Mouse (Mus musculus): ENCODE measurements around the gene 4933415A04Rik. TPM values are rescaled to one million over a fixed set of nuclear protein-coding genes. Genes with fewer than 3 reads are reported as not detected.

The 4933415A04Rik gene
- polyA plus RNA-seq, 1 experiment from 2014 or later, result 8.5 TPM

GRCm38 (mm10) chr11:43610662-43611033 is 23.8 kb downstream of the 4933415A04Rik start:
- no peak overlapping the region for H3K27ac ChIP-seq (ENCODE audit: low read depth, low read length)
- DNase-seq (ENCODE audit: low spot score) (no peak), ATAC-seq (replicated peaks; ENCODE audit: low FRiP score) (no peak)
- no peaks in the 10 kb centered on the region for H3K36me3 ChIP-seq (ENCODE audit: control insufficient read depth, insufficient read depth, low read length)
- no peak overlapping the region for H3K4me3 ChIP-seq (ENCODE audit: low read depth, low read length)
- no peak overlapping the region for H3K4me2 ChIP-seq (ENCODE audit: low read depth, low read length, severe bottlenecking)
- H3K9me3 ChIP-seq (ENCODE audit: control insufficient read depth, low read length), result no peaks in the 10 kb centered on the region
- peaks cover 6% of the 10 kb centered on the region; the same call in 1 of the 2 replicates for H3K4me1 ChIP-seq (replicated peaks; ENCODE audit: control insufficient read depth, insufficient read depth, low read length)
- H3K27me3 ChIP-seq (ENCODE audit: control insufficient read depth, insufficient read depth, low read length), result no peaks in the 10 kb centered on the region
- no peak overlapping the region for H3K9ac ChIP-seq (ENCODE audit: low read length)
- 76% methylated on average over 5 of the region's 5 CpGs for WGBS

- 0 out of 2 replicates have a peak overlapping the region, but pooled peaks have one; percentile 42 for H3K27ac ChIP-seq (ENCODE audit: low read depth, low read length)
- no peaks in the 10 kb centered on the region for H3K9me3 ChIP-seq (ENCODE audit: control insufficient read depth, low read length)
- peaks cover 6% of the 10 kb centered on the region; the same call in 1 of the 2 replicates for H3K4me1 ChIP-seq (replicated peaks; ENCODE audit: control insufficient read depth, insufficient read depth, low read length)
- peak overlapping the region; percentile 52 for H3K9ac ChIP-seq (ENCODE audit: low read length)
- no peak overlapping the region for H3K4me2 ChIP-seq (ENCODE audit: low read depth, low read length, severe bottlenecking)
- ATAC-seq (replicated peaks; ENCODE audit: low FRiP score) (peak; percentile 90), DNase-seq (ENCODE audit: low spot score) (peak; percentile 94)
- no peaks in the 10 kb centered on the region for H3K36me3 ChIP-seq (ENCODE audit: control insufficient read depth, insufficient read depth, low read length)
- H3K4me3 ChIP-seq (ENCODE audit: low read depth, low read length), result no peak overlapping the region
- H3K27me3 ChIP-seq (ENCODE audit: control insufficient read depth, insufficient read depth, low read length), result no peaks in the 10 kb centered on the region
- 29% methylated on average over 12 of the region's 12 CpGs for WGBS
These were observed 26.1 kb downstream of the 4933415A04Rik start for GRCm38 (mm10) chr11:43612834-43613488.

GRCm38 (mm10) chr11:43617924-43618323 is 31.1 kb downstream of the 4933415A04Rik start:
- Histone ChIP-seq H3K9me3 (ENCODE audit: control insufficient read depth, low read length) (no peaks in the 10 kb centered on the region), H3K4me1 (replicated peaks; ENCODE audit: control insufficient read depth, insufficient read depth, low read length) (peaks cover 3% of the 10 kb centered on the region; the same call in 1 of the 2 replicates), H3K9ac (ENCODE audit: low read length) (no peak overlapping the region), H3K27ac (ENCODE audit: low read depth, low read length) (no peak overlapping the region), H3K4me3 (ENCODE audit: low read depth, low read length) (no peak overlapping the region), H3K36me3 (ENCODE audit: control insufficient read depth, insufficient read depth, low read length) (no peaks in the 10 kb centered on the region), H3K27me3 (ENCODE audit: control insufficient read depth, insufficient read depth, low read length) (no peaks in the 10 kb centered on the region), H3K4me2 (ENCODE audit: low read depth, low read length, severe bottlenecking) (no peak overlapping the region)
- DNase-seq (ENCODE audit: low spot score) (no peak), ATAC-seq (replicated peaks; ENCODE audit: low FRiP score) (no peak)
- WGBS, result 53% methylated on average over 5 of the region's 5 CpGs

- H3K36me3 ChIP-seq (ENCODE audit: control insufficient read depth, insufficient read depth, low read length), result no peaks in the 10 kb centered on the region
- H3K27ac ChIP-seq (ENCODE audit: low read depth, low read length), result no peak overlapping the region
- 0 out of 2 replicates have a peak, but pooled peaks cover 2% of the 10 kb centered on the region for H3K4me1 ChIP-seq (replicated peaks; ENCODE audit: control insufficient read depth, insufficient read depth, low read length)
- ATAC-seq (replicated peaks; ENCODE audit: low FRiP score), result no peak
- no peak for DNase-seq (ENCODE audit: low spot score)
- no peaks in the 10 kb centered on the region for H3K9me3 ChIP-seq (ENCODE audit: control insufficient read depth, low read length)
- H3K4me2 ChIP-seq (ENCODE audit: low read depth, low read length, severe bottlenecking), result no peak overlapping the region
- no peak overlapping the region for H3K4me3 ChIP-seq (ENCODE audit: low read depth, low read length)
- no peak overlapping the region for H3K9ac ChIP-seq (ENCODE audit: low read length)
- WGBS, result 69% methylated on average over 7 of the region's 7 CpGs
- H3K27me3 ChIP-seq (ENCODE audit: control insufficient read depth, insufficient read depth, low read length), result no peaks in the 10 kb centered on the region
These were observed 31.6 kb downstream of the 4933415A04Rik start for GRCm38 (mm10) chr11:43618403-43618802.

GRCm38 (mm10) chr11:43621769-43622168 is 34.9 kb downstream of the 4933415A04Rik start:
- H3K27ac ChIP-seq (ENCODE audit: low read depth, low read length), result no peak overlapping the region
- no peaks in the 10 kb centered on the region for H3K36me3 ChIP-seq (ENCODE audit: control insufficient read depth, insufficient read depth, low read length)
- H3K9me3 ChIP-seq (ENCODE audit: control insufficient read depth, low read length), result no peaks in the 10 kb centered on the region
- ATAC-seq (replicated peaks; ENCODE audit: low FRiP score), result no peak
- DNase-seq (ENCODE audit: low spot score), result no peak
- no peak overlapping the region for H3K4me2 ChIP-seq (ENCODE audit: low read depth, low read length, severe bottlenecking)
- H3K27me3 ChIP-seq (ENCODE audit: control insufficient read depth, insufficient read depth, low read length), result no peaks in the 10 kb centered on the region
- H3K4me3 ChIP-seq (ENCODE audit: low read depth, low read length), result no peak overlapping the region
- 91% methylated on average over 5 of the region's 5 CpGs for WGBS
- no peak overlapping the region for H3K9ac ChIP-seq (ENCODE audit: low read length)
- peaks cover 8% of the 10 kb centered on the region; the same call in 1 of the 2 replicates for H3K4me1 ChIP-seq (replicated peaks; ENCODE audit: control insufficient read depth, insufficient read depth, low read length)

- 100% methylated on average over 1 of the region's 1 CpGs for WGBS
- no peak overlapping the region for H3K4me2 ChIP-seq (ENCODE audit: low read depth, low read length, severe bottlenecking)
- H3K36me3 ChIP-seq (ENCODE audit: control insufficient read depth, insufficient read depth, low read length), result no peaks in the 10 kb centered on the region
- no peaks in the 10 kb centered on the region for H3K9me3 ChIP-seq (ENCODE audit: control insufficient read depth, low read length)
- DNase-seq (ENCODE audit: low spot score) (no peak), ATAC-seq (replicated peaks; ENCODE audit: low FRiP score) (no peak)
- H3K9ac ChIP-seq (ENCODE audit: low read length), result no peak overlapping the region
- H3K27ac ChIP-seq (ENCODE audit: low read depth, low read length), result no peak overlapping the region
- H3K4me1 ChIP-seq (replicated peaks; ENCODE audit: control insufficient read depth, insufficient read depth, low read length), result peaks cover 7% of the 10 kb centered on the region; the same call in 1 of the 2 replicates
- no peaks in the 10 kb centered on the region for H3K27me3 ChIP-seq (ENCODE audit: control insufficient read depth, insufficient read depth, low read length)
- no peak overlapping the region for H3K4me3 ChIP-seq (ENCODE audit: low read depth, low read length)
These were observed 37.5 kb downstream of the 4933415A04Rik start for GRCm38 (mm10) chr11:43624341-43624740.

- Histone ChIP-seq H3K27me3 (ENCODE audit: control insufficient read depth, insufficient read depth, low read length) (no peaks in the 10 kb centered on the region), H3K27ac (ENCODE audit: low read depth, low read length) (no peak overlapping the region), H3K36me3 (ENCODE audit: control insufficient read depth, insufficient read depth, low read length) (no peaks in the 10 kb centered on the region), H3K9ac (ENCODE audit: low read length) (peak overlapping the region; percentile 37), H3K4me2 (ENCODE audit: low read depth, low read length, severe bottlenecking) (peak overlapping the region; percentile 39; the same call in 1 of the 2 replicates), H3K4me3 (ENCODE audit: low read depth, low read length) (peak overlapping the region; percentile 5; the same call in 1 of the 2 replicates), H3K9me3 (ENCODE audit: control insufficient read depth, low read length) (no peaks in the 10 kb centered on the region), H3K4me1 (replicated peaks; ENCODE audit: control insufficient read depth, insufficient read depth, low read length) (peaks cover 7% of the 10 kb centered on the region; the same call in 1 of the 2 replicates)
- 9% methylated on average over 12 of the region's 12 CpGs for WGBS
- ATAC-seq (replicated peaks; ENCODE audit: low FRiP score) (peak; percentile 47; the same call in 1 of the 2 replicates), DNase-seq (ENCODE audit: low spot score) (peak; percentile 59)
These were observed 39.6 kb downstream of the 4933415A04Rik start for GRCm38 (mm10) chr11:43626300-43626926.

GRCm38 (mm10) chr11:43626927-43627645 is 40.2 kb downstream of the 4933415A04Rik start:
- peaks cover 7% of the 10 kb centered on the region; the same call in 1 of the 2 replicates for H3K4me1 ChIP-seq (replicated peaks; ENCODE audit: control insufficient read depth, insufficient read depth, low read length)
- no peaks in the 10 kb centered on the region for H3K36me3 ChIP-seq (ENCODE audit: control insufficient read depth, insufficient read depth, low read length)
- no peak overlapping the region for H3K4me3 ChIP-seq (ENCODE audit: low read depth, low read length)
- H3K27me3 ChIP-seq (ENCODE audit: control insufficient read depth, insufficient read depth, low read length), result no peaks in the 10 kb centered on the region
- H3K4me2 ChIP-seq (ENCODE audit: low read depth, low read length, severe bottlenecking), result peak overlapping the region; percentile 39; the same call in 1 of the 2 replicates
- H3K9ac ChIP-seq (ENCODE audit: low read length), result peak overlapping the region; percentile 37; the same call in 1 of the 2 replicates
- 39% methylated on average over 18 of the region's 18 CpGs for WGBS
- no peaks in the 10 kb centered on the region for H3K9me3 ChIP-seq (ENCODE audit: control insufficient read depth, low read length)
- H3K27ac ChIP-seq (ENCODE audit: low read depth, low read length), result no peak overlapping the region
- ATAC-seq (replicated peaks; ENCODE audit: low FRiP score), result no peak
- DNase-seq (ENCODE audit: low spot score), result no peak
